Mouse (Mus musculus) intestine, postnatal 0 days (tissue): ENCODE data around the gene Adarb2. TPM values are rescaled to one million over a fixed set of nuclear protein-coding genes. Genes with fewer than 3 reads are reported as not detected.

Source experiments
- ATAC-seq: fragments of 200-750 bp; cut with Nextera tagmentation; 2 replicates; pipeline ENCODE4 v1.8.0; 2017; ENCODE audit warnings: mild to moderate bottlenecking, moderate TSS enrichment, moderate library complexity
- H3K27ac ChIP-seq: fragments of 300-500 bp; sonication (generic); 2 replicates; pipeline ENCODE4 v1.5.1; 2014; ENCODE audit warnings: mild to moderate bottlenecking, low read depth, low read length, moderate library complexity
- H3K27me3 ChIP-seq: fragments of 300-500 bp; sonication (generic); replicated peaks from 2 replicates; pipeline ENCODE4 v1.6.1; 2014; ENCODE audit warnings: low read length, mixed read lengths; ENCODE audit not compliant: control insufficient read depth, insufficient read depth
- H3K36me3 ChIP-seq: fragments of 300-500 bp; sonication (generic); 2 replicates; pipeline ENCODE4 v1.6.1; 2014; ENCODE audit warnings: mild to moderate bottlenecking, moderate library complexity; ENCODE audit not compliant: control insufficient read depth, insufficient read depth
- H3K4me1 ChIP-seq: fragments of 300-500 bp; sonication (generic); replicated peaks from 2 replicates; pipeline ENCODE4 v1.6.1; 2014; ENCODE audit warnings: antibody characterized with exemption, low read length, mixed read lengths; ENCODE audit not compliant: control insufficient read depth, insufficient read depth
- H3K4me2 ChIP-seq: fragments of 300-500 bp; sonication (generic); replicated peaks from 2 replicates; pipeline ENCODE4 v1.6.1; 2014; ENCODE audit warnings: low read depth, mild to moderate bottlenecking, moderate library complexity
- H3K4me3 ChIP-seq: fragments of 300-500 bp; sonication (generic); 2 replicates; pipeline ENCODE4 v1.5.1; 2014; ENCODE audit warnings: low read depth, low read length
- H3K9ac ChIP-seq: fragments of 300-500 bp; sonication (generic); 2 replicates; pipeline ENCODE4 v1.6.1; 2014; ENCODE audit warnings: mild to moderate bottlenecking, low read depth, low read length
- H3K9me3 ChIP-seq: fragments of 300-500 bp; sonication (generic); 2 replicates; pipeline ENCODE4 v1.6.1; 2016; ENCODE audit warnings: mixed run types; ENCODE audit not compliant: control insufficient read depth
- CTCF ChIP-seq: sonication (generic); IDR thresholded peaks from 2 replicates; pipeline ENCODE4 v1.5.1; 2016; ENCODE audit warnings: low read depth, mild to moderate bottlenecking, control low read depth, antibody characterized with exemption, moderate library complexity
- WGBS: fragments of 180-500 bp; shearing (Covaris S2); extraction: QIAGEN DNeasy Blood & Tissue Kit; methylation state at CpG from one replicate; pipeline ENCODE4 v1.1.7; 2014; 5-methylcytosine and 5-hydroxymethylcytosine counted together
- polyA plus RNA-seq: library from polyadenylated mRNA; unstranded; fragments of >200 nt; fragmentation: Nextera tagmentation; extraction: Ambion mirVana; gene quantifications from 2 replicates; pipeline ENCODE4 v1.2.1, GENCODE M21; 2015

Gene Adarb2
- polyA plus RNA-seq, 1 experiment from 2014 or later, result 0.14 TPM

- no peaks in the 10 kb centered on the region for H3K27me3 ChIP-seq
- no peaks in the 10 kb centered on the region for H3K36me3 ChIP-seq
- H3K9me3 ChIP-seq, result no peaks in the 10 kb centered on the region
- H3K9ac ChIP-seq, result no peak overlapping the region
- WGBS, result 73% methylated on average over 5 of the region's 5 CpGs
- TF ChIP-seq CTCF, result no peak
- ATAC-seq, result no peak
- H3K4me3 ChIP-seq, result no peak overlapping the region
- H3K27ac ChIP-seq, result no peak overlapping the region
- no peak overlapping the region for H3K4me2 ChIP-seq
- H3K4me1 ChIP-seq, result no peaks in the 10 kb centered on the region
These were observed 429.4 kb downstream of the Adarb2 start for GRCm38 (mm10) chr13:8632072-8632471.

DNA sequence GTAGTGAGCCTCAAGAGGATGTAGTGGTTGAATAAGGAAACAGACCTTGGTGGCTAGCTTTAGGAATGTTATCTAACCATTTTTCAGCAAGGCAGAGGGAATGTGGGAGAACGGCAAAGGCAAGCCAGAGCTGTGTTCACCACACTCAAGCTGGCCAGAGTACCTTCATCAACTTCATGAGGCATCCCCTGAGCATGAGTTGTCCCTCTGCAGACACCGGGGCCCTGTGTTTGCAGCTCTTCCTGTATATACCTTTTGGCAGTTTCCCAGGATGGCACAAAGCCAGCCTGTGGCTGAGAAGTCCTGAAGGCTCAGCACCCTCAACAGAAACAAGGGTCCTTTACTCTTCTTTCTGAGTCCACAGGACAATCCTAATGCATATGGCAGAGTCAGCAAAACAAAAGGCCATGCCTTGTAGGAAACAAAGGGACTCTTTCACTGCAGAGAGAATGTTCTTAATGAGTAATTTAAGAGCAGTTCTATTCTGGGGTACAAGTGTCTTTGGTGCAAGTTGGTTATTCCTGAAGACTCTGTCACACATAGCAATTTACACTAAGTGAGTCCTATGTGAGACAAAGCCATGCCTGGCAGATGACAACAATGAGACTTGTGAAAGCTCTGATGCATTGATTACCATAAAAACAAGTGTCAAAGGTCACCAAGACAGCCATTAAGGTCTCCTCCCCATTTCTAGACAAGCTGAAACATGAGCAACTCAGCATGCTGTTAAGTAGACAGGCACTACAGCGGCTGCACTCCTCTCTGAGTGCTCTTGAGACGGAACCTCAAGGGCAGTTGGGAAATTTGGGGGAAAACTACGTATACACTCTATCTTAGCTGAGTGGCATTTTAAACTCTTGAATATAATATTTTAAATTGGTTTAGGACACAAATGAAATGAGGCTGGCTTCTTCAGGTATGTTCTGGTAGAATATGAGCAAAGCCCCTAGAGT, 431.0 kb downstream of the Adarb2 start:
- WGBS, result 83% methylated on average over 5 of the region's 5 CpGs
- Histone ChIP-seq H3K36me3 (no peaks in the 10 kb centered on the region), H3K9ac (no peak overlapping the region), H3K9me3 (no peaks in the 10 kb centered on the region), H3K4me1 (no peaks in the 10 kb centered on the region), H3K4me2 (no peak overlapping the region), H3K4me3 (no peak overlapping the region), H3K27me3 (no peaks in the 10 kb centered on the region), H3K27ac (no peak overlapping the region)
- no peak for ATAC-seq
- no peak for TF ChIP-seq CTCF

DNA sequence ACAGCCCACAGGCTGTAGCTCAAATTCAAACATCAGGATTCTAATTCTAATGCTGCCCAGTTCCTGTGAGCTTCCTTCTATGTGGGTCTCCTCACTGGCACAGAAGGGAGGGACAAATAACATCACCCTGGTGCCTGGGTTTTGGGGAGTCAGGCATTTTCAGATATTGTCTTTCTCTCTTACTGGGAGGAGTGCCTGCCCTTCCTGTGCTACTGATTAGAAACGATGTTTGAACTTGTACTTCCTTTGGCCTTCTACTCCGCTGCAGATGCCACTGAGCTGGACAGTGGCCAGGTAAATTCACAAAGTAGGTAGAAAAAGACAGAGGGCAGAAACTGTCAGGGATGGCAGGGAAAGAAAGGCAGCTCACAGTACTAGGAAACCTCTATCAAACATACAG, 439.4 kb downstream of the Adarb2 start:
- Histone ChIP-seq H3K9me3 (no peaks in the 10 kb centered on the region), H3K27me3 (no peaks in the 10 kb centered on the region), H3K9ac (no peak overlapping the region), H3K4me1 (no peaks in the 10 kb centered on the region), H3K4me2 (no peak overlapping the region), H3K4me3 (no peak overlapping the region), H3K27ac (no peak overlapping the region), H3K36me3 (no peaks in the 10 kb centered on the region)
- no peak for TF ChIP-seq CTCF
- WGBS, result 54% methylated on average over 2 of the region's 2 CpGs
- ATAC-seq, result no peak

DNA sequence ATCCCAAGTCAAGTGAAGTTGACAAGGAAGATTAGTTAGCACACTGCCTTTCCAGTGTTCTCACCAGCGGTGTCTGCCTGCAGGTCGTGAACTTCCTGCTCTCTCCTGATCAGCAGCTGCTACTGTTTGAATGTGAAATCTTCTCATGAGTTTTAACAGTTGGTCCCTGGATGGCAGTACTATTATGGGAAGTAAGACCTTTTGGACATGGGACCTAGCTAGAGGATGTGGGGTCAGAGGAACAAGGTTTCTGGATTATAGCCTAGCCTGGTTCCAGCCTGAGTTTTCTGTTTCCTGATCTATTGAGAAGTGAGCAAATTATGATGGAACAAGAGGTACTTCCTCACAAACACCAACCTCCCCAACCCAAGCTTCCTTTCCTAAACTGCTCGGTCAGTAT, 441.3 kb downstream of the Adarb2 start:
- H3K9me3 ChIP-seq, result no peaks in the 10 kb centered on the region
- no peaks in the 10 kb centered on the region for H3K36me3 ChIP-seq
- no peak for TF ChIP-seq CTCF
- H3K4me3 ChIP-seq, result no peak overlapping the region
- no peak overlapping the region for H3K27ac ChIP-seq
- WGBS, result 58% methylated on average over 3 of the region's 3 CpGs
- no peak overlapping the region for H3K4me2 ChIP-seq
- no peak overlapping the region for H3K9ac ChIP-seq
- no peaks in the 10 kb centered on the region for H3K27me3 ChIP-seq
- no peaks in the 10 kb centered on the region for H3K4me1 ChIP-seq
- no peak for ATAC-seq

- Histone ChIP-seq H3K36me3 (no peaks in the 10 kb centered on the region), H3K4me3 (no peak overlapping the region), H3K27ac (no peak overlapping the region), H3K9ac (no peak overlapping the region), H3K9me3 (no peaks in the 10 kb centered on the region), H3K27me3 (no peaks in the 10 kb centered on the region), H3K4me1 (no peaks in the 10 kb centered on the region), H3K4me2 (no peak overlapping the region)
- WGBS, result 60% methylated on average over 9 of the region's 9 CpGs
- no peak for ATAC-seq
- TF ChIP-seq CTCF, result no peak
These were observed 442.4 kb downstream of the Adarb2 start for GRCm38 (mm10) chr13:8644805-8645679.

DNA sequence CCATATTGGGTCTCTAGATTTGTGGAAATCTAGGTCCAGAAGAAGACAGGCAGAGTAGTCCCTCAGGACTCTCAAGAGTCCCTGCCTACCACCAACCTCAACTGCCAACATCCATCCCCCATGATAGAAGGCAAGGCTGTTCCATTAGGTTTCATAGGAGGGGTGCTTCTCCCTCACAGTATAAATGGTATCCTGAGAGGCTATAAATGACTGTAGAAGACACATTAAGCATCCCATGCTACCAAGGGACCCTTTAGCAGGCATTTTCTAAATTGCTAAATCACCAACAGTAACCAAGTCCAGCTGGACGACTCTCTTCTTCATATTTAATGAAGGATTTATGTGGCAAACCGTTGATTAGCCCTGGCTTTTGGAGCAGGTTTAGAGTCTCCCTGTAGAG, 446.6 kb downstream of the Adarb2 start:
- ATAC-seq, result no peak
- no peaks in the 10 kb centered on the region for H3K9me3 ChIP-seq
- 43% methylated on average over 2 of the region's 2 CpGs for WGBS
- H3K9ac ChIP-seq, result no peak overlapping the region
- no peaks in the 10 kb centered on the region for H3K36me3 ChIP-seq
- H3K4me1 ChIP-seq, result no peaks in the 10 kb centered on the region
- no peak overlapping the region for H3K27ac ChIP-seq
- no peak for TF ChIP-seq CTCF
- H3K4me3 ChIP-seq, result no peak overlapping the region
- H3K4me2 ChIP-seq, result no peak overlapping the region
- no peaks in the 10 kb centered on the region for H3K27me3 ChIP-seq
